Mouse (Mus musculus) cerebellum, postnatal 14 days (tissue): ENCODE data around the gene Atp11a.

Source experiments
- DNase-seq, 2 experiments: peaks; one replicate each; pipeline ENCODE4 v3.0.0; 2021; ENCODE audit warnings: mixed read lengths in 2 of 2

Gene Atp11a

GRCm38 (mm10) chr8:12824562-12824961 is 67.7 kb downstream of the Atp11a start:
- no peak for DNase-seq

- DNase-seq: no peak
Observed at GRCm38 (mm10) chr8:12825236-12825635, 68.4 kb downstream of the Atp11a start.

- DNase-seq: no peak
Observed at GRCm38 (mm10) chr8:12825686-12826237, 68.9 kb downstream of the Atp11a start.

- no peak for DNase-seq
Observed at GRCm38 (mm10) chr8:12827124-12827523, 70.3 kb downstream of the Atp11a start.

- DNase-seq: no peak
Observed at GRCm38 (mm10) chr8:12828298-12828697, 71.5 kb downstream of the Atp11a start.

GRCm38 (mm10) chr8:12829381-12829780 is 72.6 kb downstream of the Atp11a start:
- DNase-seq: no peak

GRCm38 (mm10) chr8:12831659-12832589 is 75.1 kb downstream of the Atp11a start:
- DNase-seq: no peak

- no peak for DNase-seq
Observed at GRCm38 (mm10) chr8:12833616-12834015, 76.8 kb downstream of the Atp11a start.

- DNase-seq: no peak
Observed at GRCm38 (mm10) chr8:12840834-12841233, 84.0 kb downstream of the Atp11a start.

- no peak for DNase-seq
Observed at GRCm38 (mm10) chr8:12842342-12842995, 85.7 kb downstream of the Atp11a start.

- DNase-seq: peak in 1 of 2 experiments; percentile 34
Observed at GRCm38 (mm10) chr8:12844347-12844950, 87.6 kb downstream of the Atp11a start.

- DNase-seq: no peak
Observed at GRCm38 (mm10) chr8:12846447-12846846, 89.6 kb downstream of the Atp11a start.

- no peak for DNase-seq
Observed at GRCm38 (mm10) chr8:12851241-12851640, 94.4 kb downstream of the Atp11a start.

GRCm38 (mm10) chr8:12856038-12856437 is 99.2 kb downstream of the Atp11a start:
- DNase-seq: no peak

- DNase-seq: peak; percentile 78 to 79
Observed at GRCm38 (mm10) chr8:12863061-12863460, 106.2 kb downstream of the Atp11a start.

- DNase-seq: peak; percentile 55 to 68
Observed at GRCm38 (mm10) chr8:12863608-12864007, 106.8 kb downstream of the Atp11a start.

GRCm38 (mm10) chr8:12865790-12866189 is 109.0 kb downstream of the Atp11a start:
- DNase-seq: no peak

GRCm38 (mm10) chr8:12869661-12870060 is 112.8 kb downstream of the Atp11a start:
- no peak for DNase-seq

- no peak for DNase-seq
Observed at GRCm38 (mm10) chr8:12870656-12871055, 113.8 kb downstream of the Atp11a start.

- DNase-seq: no peak
Observed at GRCm38 (mm10) chr8:12871461-12871860, 114.6 kb downstream of the Atp11a start.

GRCm38 (mm10) chr8:12872983-12873356 is 116.2 kb downstream of the Atp11a start:
- no peak for DNase-seq

- peak; percentile 82 to 85 for DNase-seq
Observed at GRCm38 (mm10) chr8:12873357-12874046, 116.7 kb downstream of the Atp11a start, which contains the start of gene Mcf2l. Gene Mcf2l, plus strand, starts transcription at chr8:12873806.
